Mouse (Mus musculus) intestine, postnatal 0 days (tissue): ENCODE results near the gene Snx6. TPM values are rescaled to one million over a fixed set of nuclear protein-coding genes. Genes with fewer than 3 reads are reported as not detected.

Source experiments
- ATAC-seq: fragments of 200-750 bp; cut with Nextera tagmentation; 2 replicates; pipeline ENCODE4 v1.8.0; 2017; ENCODE audit warnings: mild to moderate bottlenecking, moderate TSS enrichment, moderate library complexity
- H3K27ac ChIP-seq: fragments of 300-500 bp; sonication (generic); 2 replicates; pipeline ENCODE4 v1.5.1; 2014; ENCODE audit warnings: mild to moderate bottlenecking, low read depth, low read length, moderate library complexity
- H3K27me3 ChIP-seq: fragments of 300-500 bp; sonication (generic); replicated peaks from 2 replicates; pipeline ENCODE4 v1.6.1; 2014; ENCODE audit warnings: low read length, mixed read lengths; ENCODE audit not compliant: control insufficient read depth, insufficient read depth
- H3K36me3 ChIP-seq: fragments of 300-500 bp; sonication (generic); 2 replicates; pipeline ENCODE4 v1.6.1; 2014; ENCODE audit warnings: mild to moderate bottlenecking, moderate library complexity; ENCODE audit not compliant: control insufficient read depth, insufficient read depth
- H3K4me1 ChIP-seq: fragments of 300-500 bp; sonication (generic); replicated peaks from 2 replicates; pipeline ENCODE4 v1.6.1; 2014; ENCODE audit warnings: antibody characterized with exemption, low read length, mixed read lengths; ENCODE audit not compliant: control insufficient read depth, insufficient read depth
- H3K4me2 ChIP-seq: fragments of 300-500 bp; sonication (generic); replicated peaks from 2 replicates; pipeline ENCODE4 v1.6.1; 2014; ENCODE audit warnings: low read depth, mild to moderate bottlenecking, moderate library complexity
- H3K4me3 ChIP-seq: fragments of 300-500 bp; sonication (generic); 2 replicates; pipeline ENCODE4 v1.5.1; 2014; ENCODE audit warnings: low read depth, low read length
- H3K9ac ChIP-seq: fragments of 300-500 bp; sonication (generic); 2 replicates; pipeline ENCODE4 v1.6.1; 2014; ENCODE audit warnings: mild to moderate bottlenecking, low read depth, low read length
- H3K9me3 ChIP-seq: fragments of 300-500 bp; sonication (generic); 2 replicates; pipeline ENCODE4 v1.6.1; 2016; ENCODE audit warnings: mixed run types; ENCODE audit not compliant: control insufficient read depth
- CTCF ChIP-seq: sonication (generic); IDR thresholded peaks from 2 replicates; pipeline ENCODE4 v1.5.1; 2016; ENCODE audit warnings: low read depth, mild to moderate bottlenecking, control low read depth, antibody characterized with exemption, moderate library complexity
- WGBS: fragments of 180-500 bp; shearing (Covaris S2); extraction: QIAGEN DNeasy Blood & Tissue Kit; methylation state at CpG from one replicate; pipeline ENCODE4 v1.1.7; 2014; 5-methylcytosine and 5-hydroxymethylcytosine counted together
- polyA plus RNA-seq: library from polyadenylated mRNA; unstranded; fragments of >200 nt; fragmentation: Nextera tagmentation; extraction: Ambion mirVana; gene quantifications from 2 replicates; pipeline ENCODE4 v1.2.1, GENCODE M21; 2015

The Snx6 gene
- polyA plus RNA-seq, 1 experiment from 2014 or later = 167 TPM

DNA sequence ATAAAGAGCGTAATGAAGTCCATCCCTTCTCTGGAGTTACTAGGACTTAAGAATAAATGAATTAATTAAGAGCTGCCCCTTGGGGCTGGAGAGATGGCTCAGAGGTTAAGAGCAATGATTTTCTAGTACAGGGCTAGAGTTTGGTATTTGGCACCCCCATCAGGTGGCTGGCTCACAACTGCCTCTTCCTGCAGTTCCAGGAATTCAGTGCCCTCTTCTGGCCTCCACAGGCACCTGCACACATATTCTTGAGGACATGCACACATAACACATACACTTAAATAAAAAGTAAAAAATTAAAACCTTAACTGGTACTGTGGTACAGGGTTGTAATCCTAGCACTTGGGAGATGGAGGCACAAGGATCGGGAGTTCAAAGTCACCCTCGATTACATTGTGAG is 29.7 kb upstream of the Snx6 start:
- H3K9me3 ChIP-seq = no peaks in the 10 kb centered on the region
- no peaks in the 10 kb centered on the region; the same call in 1 of the 2 replicates for H3K4me1 ChIP-seq
- no peak for ATAC-seq
- no peaks in the 10 kb centered on the region for H3K27me3 ChIP-seq
- H3K4me2 ChIP-seq = no peak overlapping the region
- H3K36me3 ChIP-seq = no peaks in the 10 kb centered on the region
- H3K27ac ChIP-seq = no peak overlapping the region
- TF ChIP-seq CTCF = peak; percentile 73
- H3K4me3 ChIP-seq = no peak overlapping the region
- 95% methylated on average over 3 of the region's 3 CpGs for WGBS
- H3K9ac ChIP-seq = no peak overlapping the region

- Histone ChIP-seq H3K27me3 (no peaks in the 10 kb centered on the region), H3K36me3 (no peaks in the 10 kb centered on the region), H3K4me2 (no peak overlapping the region), H3K9ac (no peak overlapping the region), H3K9me3 (no peaks in the 10 kb centered on the region), H3K27ac (no peak overlapping the region), H3K4me1 (no peaks in the 10 kb centered on the region; the same call in none of the 2 replicates), H3K4me3 (no peak overlapping the region)
- 46% methylated on average over 4 of the region's 4 CpGs for WGBS
- ATAC-seq = no peak
- TF ChIP-seq CTCF = no peak
Observed at GRCm38 (mm10) chr12:54822836-54823426, 27.4 kb upstream of the Snx6 start.

- TF ChIP-seq CTCF = no peak
- Histone ChIP-seq H3K4me1 (no peaks in the 10 kb centered on the region; the same call in none of the 2 replicates), H3K27ac (no peak overlapping the region), H3K4me2 (no peak overlapping the region), H3K27me3 (no peaks in the 10 kb centered on the region), H3K9me3 (no peaks in the 10 kb centered on the region), H3K4me3 (no peak overlapping the region), H3K36me3 (no peaks in the 10 kb centered on the region), H3K9ac (no peak overlapping the region)
- WGBS = 41% methylated on average over 2 of the region's 2 CpGs
- ATAC-seq = no peak
Observed at GRCm38 (mm10) chr12:54820684-54821161, 25.2 kb upstream of the Snx6 start.

DNA sequence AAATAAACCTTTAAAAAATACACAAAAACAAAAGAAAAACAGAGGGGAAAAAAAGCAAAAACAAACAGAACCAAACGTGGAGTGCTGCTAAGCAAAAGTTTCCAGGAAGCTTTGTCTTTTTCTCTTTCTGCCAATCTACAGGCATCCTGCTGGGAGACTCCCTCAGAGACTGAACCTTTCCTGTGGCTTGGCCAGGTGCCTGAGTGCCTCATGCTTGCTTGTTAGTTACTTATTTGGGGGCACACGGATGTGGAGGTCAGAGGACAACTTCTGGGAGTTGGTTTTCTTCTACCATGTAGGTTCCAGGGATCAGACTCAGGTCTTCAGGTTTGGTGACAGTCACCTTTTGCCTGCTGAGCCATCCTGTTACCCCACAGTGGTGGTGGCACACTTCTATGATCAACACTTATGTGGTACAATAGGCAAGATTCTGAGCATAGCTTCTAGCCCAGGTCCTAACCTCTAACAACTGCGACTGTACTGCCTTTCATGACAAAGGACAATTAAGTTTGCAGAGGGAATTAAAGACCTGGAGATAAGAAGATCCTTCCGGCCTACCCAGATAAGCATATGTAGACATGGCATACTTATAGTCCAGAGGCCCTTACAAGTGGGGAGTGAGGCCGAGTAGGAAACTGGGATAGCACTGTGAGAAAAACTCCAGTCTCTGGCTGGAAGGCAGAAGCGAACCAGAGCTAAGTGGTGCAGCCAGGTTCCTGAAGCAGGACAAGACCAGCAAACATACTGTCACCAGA is 23.9 kb upstream of the Snx6 start:
- Histone ChIP-seq H3K27ac (peak overlapping the region; percentile 62), H3K36me3 (no peaks in the 10 kb centered on the region), H3K4me3 (no peak overlapping the region), H3K9ac (no peak overlapping the region), H3K4me1 (no peaks in the 10 kb centered on the region; the same call in none of the 2 replicates), H3K9me3 (no peaks in the 10 kb centered on the region), H3K4me2 (no peak overlapping the region), H3K27me3 (no peaks in the 10 kb centered on the region)
- 32% methylated on average over 6 of the region's 6 CpGs for WGBS
- ATAC-seq = 0 out of 2 replicates have a peak, but pooled peaks have one; percentile 43
- no peak for TF ChIP-seq CTCF

GRCm38 (mm10) chr12:54810142-54810541 is 14.6 kb upstream of the Snx6 start:
- Histone ChIP-seq H3K27me3 (no peaks in the 10 kb centered on the region), H3K9me3 (no peaks in the 10 kb centered on the region), H3K4me1 (peaks cover 5% of the 10 kb centered on the region; the same call in 1 of the 2 replicates), H3K4me3 (no peak overlapping the region), H3K9ac (no peak overlapping the region), H3K27ac (no peak overlapping the region), H3K36me3 (no peaks in the 10 kb centered on the region), H3K4me2 (no peak overlapping the region)
- TF ChIP-seq CTCF = no peak
- no peak for ATAC-seq
- 65% methylated on average over 2 of the region's 2 CpGs for WGBS

DNA sequence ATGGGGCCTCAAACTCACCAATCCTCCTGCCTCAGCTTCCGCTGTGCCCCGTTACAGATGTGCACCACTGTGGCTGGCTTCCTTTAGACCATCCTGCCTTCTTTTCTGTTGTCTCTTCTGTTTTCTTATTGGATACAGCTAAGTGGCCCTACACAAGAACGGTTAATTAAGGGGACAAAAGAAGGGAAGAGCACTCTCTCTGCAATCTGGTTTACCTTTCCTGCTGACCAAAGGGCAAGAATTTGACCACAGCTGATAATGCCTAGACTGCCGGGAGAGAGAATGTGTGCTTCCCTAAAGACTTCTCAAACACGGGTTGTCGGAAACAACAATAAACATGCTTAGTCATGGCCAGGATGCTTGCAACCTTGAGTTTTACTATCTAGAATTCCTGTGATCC is 12.0 kb upstream of the Snx6 start:
- Histone ChIP-seq H3K4me2 (no peak overlapping the region), H3K4me1 (peaks cover 5% of the 10 kb centered on the region; the same call in 1 of the 2 replicates), H3K9ac (no peak overlapping the region), H3K36me3 (no peaks in the 10 kb centered on the region), H3K9me3 (no peaks in the 10 kb centered on the region), H3K4me3 (no peak overlapping the region), H3K27ac (no peak overlapping the region), H3K27me3 (no peaks in the 10 kb centered on the region)
- 41% methylated on average over 6 of the region's 6 CpGs for WGBS
- ATAC-seq = no peak
- no peak for TF ChIP-seq CTCF
